Mouse (Mus musculus) thymus, postnatal 0 days (tissue): ENCODE measurements around the gene Apba2. TPM values are rescaled to one million over a fixed set of nuclear protein-coding genes. Genes with fewer than 3 reads are reported as not detected.

Experiments used
- DNase-seq: peaks from one replicate; pipeline ENCODE4 v3.0.0-alpha.2; 2015; ENCODE audit warnings: low spot score
- polyA plus RNA-seq: library from polyadenylated mRNA; unstranded; fragments of >200 nt; fragmentation: Nextera tagmentation; extraction: Ambion mirVana; gene quantifications from 2 replicates; pipeline ENCODE4 v1.2.1, GENCODE M21; 2015

Gene Apba2
- polyA plus RNA-seq, 1 experiment from 2014 or later, result 4.3 TPM

GRCm38 (mm10) chr7:64723313-64723712, 221.8 kb downstream of the Apba2 start:
- DNase-seq, result no peak

DNA sequence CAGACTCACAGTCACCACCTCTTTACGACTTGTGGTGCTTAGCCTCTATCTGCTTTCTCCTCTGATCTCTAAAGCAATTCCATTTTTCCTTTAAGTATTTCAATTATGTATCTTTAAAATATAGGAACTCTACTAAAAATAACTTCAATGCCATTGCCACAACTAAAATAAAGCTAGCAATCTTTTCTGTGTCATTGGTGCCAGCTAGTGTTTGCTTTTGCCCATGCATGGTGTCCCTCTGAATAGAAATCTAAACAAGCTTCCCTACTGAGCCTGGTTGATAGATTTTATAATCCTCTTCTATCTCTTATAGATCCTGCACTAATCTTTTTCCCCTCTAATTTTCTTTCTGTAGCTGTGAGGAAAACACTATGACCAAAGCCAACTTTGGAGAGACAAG, 222.9 kb downstream of the Apba2 start:
- no peak for DNase-seq

- DNase-seq, result no peak
These were observed 224.6 kb downstream of the Apba2 start for GRCm38 (mm10) chr7:64725967-64726695.

DNA sequence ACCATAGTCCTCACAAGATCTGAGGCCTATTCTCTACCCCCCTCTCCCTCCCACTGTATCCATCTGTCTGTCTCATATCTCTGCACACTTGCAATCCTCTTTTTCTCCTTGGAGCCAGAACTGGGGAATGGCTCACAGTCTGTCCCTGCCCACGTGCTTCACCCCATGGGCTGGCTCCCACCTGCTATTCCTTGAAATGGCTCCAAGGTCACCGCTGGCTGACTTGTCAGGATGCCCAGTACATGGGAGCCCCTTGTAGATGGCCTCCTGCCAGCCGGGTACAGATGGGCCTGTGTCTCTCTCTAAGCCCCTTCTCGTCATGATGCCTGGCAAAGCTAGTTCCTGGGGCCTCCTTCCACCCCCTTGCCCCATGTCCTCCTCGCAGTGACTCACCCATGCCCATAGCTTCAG, 226.7 kb downstream of the Apba2 start:
- no peak for DNase-seq

DNA sequence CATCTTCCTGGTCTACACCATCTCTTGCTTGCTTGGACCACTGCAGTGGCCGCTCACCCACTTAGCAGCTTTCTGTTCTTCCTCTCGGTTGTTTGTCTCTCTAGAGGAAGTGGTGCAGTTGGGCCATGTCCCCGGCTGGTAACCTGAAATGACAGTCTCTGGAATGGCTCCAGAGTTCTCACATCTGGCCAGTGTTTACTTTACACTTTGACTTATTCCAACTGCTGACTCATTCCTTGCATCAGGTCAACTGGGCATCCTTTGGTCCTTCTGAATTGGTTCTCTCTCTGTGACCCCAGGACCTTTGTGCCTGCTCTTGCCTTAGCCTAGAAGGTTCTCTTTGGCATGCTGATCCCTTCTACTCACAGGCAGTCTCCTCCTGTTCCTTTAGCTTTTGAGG, 227.3 kb downstream of the Apba2 start:
- DNase-seq, result no peak

DNA sequence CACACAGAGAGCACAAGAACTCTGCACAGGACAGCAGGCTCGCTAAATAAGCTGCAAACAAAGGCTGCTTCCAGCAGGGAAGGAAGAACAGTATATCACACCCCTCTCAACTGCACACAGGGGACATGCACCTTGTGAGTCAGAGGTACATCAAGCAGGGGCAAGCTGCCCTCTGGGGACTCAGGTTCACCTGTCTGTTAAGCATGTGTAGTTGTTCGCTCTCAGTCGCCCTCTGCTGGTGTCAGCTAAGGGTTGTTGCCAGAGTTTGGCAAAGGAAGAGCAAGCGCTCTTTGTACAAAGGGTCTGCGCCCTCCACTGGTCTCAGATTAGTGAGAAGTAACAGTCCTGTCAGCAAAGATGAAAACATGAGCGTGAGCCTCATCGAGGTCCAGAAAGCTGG, 228.3 kb downstream of the Apba2 start:
- peak; percentile 40 for DNase-seq

DNA sequence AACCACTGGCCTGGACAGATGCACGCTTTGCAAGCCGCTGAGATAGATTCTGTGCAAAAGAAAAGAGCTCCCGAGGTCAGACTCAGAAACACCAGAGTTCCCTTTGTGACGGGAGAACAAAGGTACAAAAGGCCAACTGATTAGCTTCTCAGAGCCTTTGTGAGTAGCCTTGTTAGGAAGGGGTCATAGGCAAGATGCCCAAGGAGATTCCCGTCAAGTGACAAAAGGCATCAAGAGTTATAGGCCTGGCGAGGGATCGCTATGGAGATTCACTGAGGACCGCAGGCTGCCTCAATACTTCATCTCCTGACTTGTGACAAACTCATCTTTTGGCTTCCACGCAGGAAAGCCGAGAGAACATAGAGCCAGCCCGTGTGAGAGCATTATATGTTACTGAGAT, 237.6 kb downstream of the Apba2 start:
- DNase-seq, result no peak

DNA sequence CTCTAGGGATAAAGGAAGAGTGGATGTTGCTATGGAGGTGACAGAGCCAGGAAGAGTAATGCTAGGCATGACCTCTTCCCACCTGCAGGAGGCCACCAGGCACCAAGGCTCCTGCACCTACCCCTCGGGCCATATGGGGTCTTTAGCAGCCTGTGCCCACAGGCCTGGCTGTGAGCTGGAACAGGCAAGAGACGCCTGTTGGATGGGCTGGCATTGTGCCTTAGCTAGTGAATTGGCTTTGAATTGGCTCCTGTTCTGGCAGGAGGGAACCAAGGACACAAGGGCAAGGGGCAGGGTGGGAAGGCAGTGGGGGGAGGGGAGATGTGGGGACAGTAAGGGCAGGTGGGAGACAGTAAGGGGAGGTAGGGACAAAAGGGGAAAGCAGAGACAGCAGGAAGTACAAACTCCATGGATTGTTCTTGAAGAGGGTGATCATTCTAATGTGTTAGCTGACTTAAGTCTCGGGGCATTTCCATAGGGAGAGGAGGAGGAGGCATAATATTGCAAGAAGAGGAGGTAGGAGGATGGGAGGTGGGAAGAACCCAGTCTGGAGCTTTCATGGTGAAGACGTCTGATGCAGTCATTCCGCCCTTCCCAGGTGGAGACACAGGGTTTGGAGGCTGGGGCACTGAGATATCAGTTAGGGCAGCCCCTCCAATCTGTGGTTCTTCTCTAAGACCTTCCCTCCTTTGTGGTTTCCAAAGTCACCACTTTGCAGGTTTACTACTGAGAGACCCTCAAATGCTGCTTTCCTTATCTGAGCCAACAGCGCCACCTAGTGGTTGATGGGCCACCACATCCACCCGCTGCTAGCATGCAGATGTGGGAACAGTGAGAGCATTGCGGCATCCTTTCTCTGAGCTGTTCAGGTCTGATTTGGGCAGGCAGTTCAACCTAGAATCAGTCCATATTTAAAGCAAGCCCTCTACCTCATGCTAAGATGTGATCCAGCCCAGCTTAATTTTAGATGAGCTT, 240.1 kb downstream of the Apba2 start:
- peak; percentile 77 for DNase-seq

DNA sequence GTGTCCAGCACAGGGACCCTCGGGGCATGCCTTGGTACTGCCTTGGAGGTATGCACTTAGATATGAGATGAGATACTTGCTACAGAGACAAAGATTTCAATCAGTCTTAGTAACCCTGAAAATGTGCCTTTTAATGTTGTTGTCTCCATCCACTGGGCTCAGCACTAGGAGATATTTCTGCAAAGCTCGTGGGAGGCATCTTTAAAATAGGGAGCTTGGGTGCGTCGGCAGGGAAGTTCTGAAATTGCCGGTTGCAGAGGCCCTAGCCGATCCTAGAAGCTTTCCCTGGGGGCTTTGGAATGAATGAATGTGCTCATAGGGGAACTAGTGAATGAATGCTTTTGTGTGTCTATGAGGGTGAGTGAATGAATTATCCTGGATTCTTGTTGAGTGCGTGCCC, 242.1 kb downstream of the Apba2 start:
- no peak for DNase-seq

DNA sequence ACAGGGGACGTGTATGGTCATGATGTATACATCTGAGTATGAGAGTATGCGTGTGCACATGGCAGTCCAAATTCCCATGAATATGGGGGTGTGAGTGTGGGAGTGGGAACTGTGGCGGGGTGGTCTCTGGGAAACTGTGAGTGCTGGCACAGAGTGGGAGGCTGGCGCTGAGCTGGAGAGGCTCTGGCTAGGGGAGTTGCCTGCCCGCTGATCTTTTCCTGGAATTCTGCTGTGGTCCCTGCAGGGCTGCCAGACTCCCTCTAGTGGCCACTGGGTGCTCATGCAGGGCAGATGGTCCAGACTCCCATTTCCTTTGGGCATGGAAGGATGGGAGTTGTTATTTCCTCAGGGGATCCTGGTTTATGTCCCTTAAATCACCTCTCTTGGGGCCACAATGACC, 250.0 kb downstream of the Apba2 start:
- peak; percentile 6 for DNase-seq

GRCm38 (mm10) chr7:64752133-64752532, 250.6 kb downstream of the Apba2 start:
- DNase-seq, result no peak

DNA sequence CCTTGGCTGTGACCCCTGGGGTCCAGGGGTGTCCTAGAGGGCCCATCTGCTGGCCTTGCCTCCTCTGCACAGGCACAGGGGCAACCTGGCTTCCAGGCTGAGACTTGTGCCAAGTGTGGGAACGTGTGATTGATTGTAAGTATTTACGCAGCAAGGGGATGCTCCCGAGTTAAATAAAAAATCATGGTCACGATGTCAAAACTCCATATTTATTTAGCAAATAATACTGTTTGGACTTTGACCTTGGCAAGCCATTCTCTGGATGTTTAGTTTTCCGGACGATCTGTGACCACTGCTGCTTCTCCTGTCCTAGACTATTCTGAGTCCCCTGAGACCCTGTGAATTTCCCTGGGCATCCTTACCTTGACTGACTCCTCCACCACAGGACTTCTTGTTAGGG, 252.2 kb downstream of the Apba2 start:
- DNase-seq, result no peak

DNA sequence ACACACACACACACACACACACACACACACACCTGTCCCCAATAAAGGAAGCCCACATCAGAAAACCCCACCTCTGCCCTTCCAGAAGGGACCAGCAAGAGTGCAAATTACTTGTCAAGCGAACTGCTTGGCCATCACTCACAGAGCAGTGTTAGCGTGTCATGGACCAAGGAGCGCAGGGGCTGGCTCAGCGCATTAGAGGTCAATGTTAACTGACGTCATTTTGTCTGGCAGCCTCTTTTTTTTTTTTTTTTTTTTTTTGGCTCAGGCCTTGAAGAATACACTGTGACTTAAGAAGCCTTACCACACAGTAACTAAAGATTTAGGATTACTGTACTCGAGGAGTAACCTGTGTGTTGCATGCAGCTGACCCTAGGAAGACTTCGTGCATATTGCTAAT, 252.7 kb downstream of the Apba2 start:
- DNase-seq, result no peak

- no peak for DNase-seq
These were observed 253.6 kb downstream of the Apba2 start for GRCm38 (mm10) chr7:64755141-64755540.

DNA sequence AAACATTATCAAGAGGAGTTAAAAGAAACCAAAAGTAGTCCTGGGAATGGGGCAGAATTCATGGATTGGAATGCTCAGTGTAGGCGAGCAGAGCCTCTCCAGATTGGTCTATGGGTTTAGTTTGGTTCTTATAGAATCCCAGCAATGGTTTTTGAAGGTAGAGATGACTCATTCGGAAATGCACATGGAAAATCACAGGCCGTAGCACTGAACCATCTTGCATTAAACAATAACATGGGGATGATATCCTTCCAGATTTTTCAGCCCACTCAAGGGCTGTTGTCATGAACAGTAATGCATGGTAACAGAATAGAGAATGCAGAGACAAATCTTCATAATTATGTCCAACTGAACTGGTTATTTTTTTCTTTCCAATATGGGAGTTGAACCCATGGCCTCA, 264.1 kb downstream of the Apba2 start:
- no peak for DNase-seq

- DNase-seq, result no peak
These were observed 268.3 kb downstream of the Apba2 start for GRCm38 (mm10) chr7:64769768-64770167.

DNA sequence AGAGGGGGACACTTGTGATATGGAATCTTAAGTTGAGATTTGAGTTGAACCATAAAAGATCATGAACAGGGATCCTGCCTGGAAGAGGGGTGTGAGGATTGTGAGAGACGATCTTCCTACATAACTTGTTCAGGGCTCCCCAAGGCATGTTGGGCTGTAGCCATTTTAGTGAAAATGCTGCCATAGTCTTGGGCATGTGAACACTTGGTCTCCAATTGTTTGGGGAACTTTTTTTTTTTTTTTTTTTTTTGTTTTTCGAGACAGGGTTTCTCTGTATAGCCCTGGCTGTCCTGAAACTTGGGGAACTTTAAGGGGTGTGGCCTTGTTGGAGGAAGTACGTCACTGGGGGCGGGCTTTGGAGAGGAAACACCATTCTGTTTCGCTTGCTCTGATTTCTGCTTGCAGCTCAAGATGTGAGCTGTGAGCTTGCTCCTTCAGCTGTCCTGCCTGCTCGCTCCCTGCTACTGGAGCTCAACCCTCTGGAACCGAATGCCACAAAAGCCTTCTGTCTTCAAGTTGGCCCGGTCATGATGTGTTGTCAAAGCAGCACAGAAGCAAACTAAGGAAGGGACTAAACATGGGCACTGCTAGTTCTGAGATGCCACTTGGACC, 269.4 kb downstream of the Apba2 start:
- DNase-seq, result no peak

GRCm38 (mm10) chr7:64773465-64773864, 272.0 kb downstream of the Apba2 start:
- DNase-seq, result no peak

GRCm38 (mm10) chr7:64776708-64777489, 275.4 kb downstream of the Apba2 start:
- DNase-seq, result no peak

GRCm38 (mm10) chr7:64779501-64779900, 278.0 kb downstream of the Apba2 start:
- no peak for DNase-seq

- no peak for DNase-seq
These were observed 283.5 kb downstream of the Apba2 start for GRCm38 (mm10) chr7:64785040-64785439.
